Mouse (Mus musculus) kidney, adult 8-10 months (tissue): ENCODE measurements at regions not wholly inside any gene's neighbourhood (a gene's known extent, or its start where the extent isn't known, plus 50 kb on each side); places are given as distances from the start of the nearest gene placed in this dataset.

Experiments used
- DNase-seq, 2 experiments: peaks; one replicate each; pipeline ENCODE4 v3.0.0; 2022

DNA sequence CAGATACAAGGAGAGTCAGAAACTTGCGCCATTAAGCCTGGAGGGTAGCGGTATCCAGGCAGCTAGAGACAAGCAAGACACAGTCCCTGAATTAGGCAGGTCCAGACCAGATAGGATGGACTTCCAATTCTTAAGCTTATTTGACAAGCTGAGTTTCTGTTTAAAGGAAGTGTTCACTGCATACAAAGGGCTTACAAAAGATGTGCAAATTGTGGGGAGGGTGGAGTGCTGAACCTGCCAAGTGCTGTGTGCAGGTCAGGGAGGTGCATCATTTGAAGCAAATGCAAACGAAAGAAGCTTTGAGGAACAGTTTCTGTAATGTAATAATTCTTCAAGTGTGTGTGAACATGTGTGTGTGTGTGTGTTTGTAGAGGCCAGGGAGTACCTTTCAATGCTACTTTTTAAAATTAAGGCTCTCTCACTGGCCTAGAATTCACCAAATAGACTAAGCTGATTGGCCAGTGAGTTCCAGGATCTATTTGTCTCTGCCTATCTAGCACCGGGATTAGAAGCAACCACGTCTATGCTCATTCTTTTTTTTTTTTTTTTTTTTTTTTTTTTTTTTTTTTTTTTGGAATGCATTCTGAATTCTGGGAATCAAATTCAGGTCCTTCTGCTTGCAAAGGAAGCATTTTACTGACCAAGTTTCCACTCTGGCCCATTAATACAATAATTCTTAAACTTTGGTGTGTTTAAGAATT is 74.6 kb upstream of the Gm4894 start:
- no peak for DNase-seq

DNA sequence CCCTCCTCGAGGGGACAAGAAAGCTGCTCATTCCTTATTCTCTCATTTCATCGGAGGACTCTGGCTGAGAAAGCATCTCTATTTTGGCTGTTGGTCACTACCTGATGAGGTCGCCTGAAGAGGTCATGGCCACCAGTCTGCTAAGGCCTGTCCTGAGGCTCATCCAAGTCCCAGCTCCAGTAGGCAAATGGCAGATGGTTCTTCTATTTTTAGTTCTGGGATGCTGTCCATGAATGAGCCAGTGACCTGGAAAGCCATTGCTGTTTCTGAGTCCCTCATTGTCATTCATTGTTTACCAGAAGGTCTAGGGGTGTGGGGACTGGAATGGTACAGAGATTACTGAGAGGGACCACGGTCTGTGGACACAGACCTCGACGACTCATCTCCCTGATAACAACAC is 71.8 kb upstream of the Gm4894 start:
- no peak for DNase-seq

DNA sequence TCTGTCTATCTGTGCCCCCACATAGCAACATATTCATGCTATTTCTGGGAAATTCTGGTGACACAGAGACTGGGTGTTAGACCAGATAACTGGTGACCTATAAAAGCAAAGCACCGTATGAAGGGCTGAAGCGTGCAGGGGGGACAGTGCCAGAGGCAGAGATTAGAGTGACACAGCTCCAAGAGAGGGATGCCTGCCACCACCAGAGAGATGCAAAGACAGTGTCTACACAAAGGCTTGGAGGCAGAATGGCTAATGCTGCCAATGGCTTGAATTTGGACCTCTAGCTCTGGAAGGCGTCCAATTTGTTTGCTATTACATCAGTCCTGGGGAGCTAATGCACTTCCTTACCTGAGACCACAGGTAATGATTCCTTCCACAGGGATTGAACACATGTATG is 65.5 kb upstream of the Gm4894 start:
- DNase-seq: no peak

DNA sequence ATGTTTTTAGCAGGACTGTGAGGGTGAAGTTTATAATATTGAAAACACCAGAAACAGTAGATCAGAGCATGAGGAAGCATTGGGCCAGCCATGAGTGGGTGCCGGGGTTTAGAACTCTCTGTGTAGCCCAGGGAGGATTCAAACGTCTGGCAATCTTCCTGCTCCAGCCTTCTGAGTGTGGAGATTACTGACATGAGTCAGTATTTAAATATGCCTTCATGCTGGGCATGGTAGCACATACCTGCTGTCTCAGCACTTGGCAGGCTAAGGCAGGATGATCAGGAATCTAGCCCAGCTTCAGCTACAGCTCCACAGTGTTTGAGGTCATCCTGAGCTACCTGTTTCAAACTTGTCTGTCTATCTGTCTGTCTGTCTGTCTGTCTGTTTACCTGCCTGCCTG is 60.9 kb upstream of the Gm4894 start:
- DNase-seq: peak in 1 of 2 experiments; percentile 6

DNA sequence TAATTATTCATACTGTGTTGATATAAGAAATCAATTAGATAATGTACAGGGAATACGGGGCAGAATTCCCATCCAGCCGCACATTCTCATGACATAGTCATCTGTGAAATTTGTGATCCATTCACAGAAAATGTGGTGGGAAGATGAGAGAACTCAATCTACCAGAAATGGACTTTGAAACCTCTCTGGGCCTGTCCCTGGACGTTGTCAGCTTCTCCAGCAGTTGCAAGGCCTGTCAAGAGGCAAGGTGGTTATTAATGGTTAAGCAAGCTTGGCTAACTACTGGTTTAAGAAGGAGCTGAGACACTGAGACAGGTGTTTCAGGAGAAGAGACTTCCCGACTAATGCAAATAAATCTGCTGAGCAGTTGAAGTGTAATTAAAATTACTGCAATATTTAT is 57.6 kb upstream of the Gm4894 start:
- peak; percentile 14 to 41 for DNase-seq
